Mouse (Mus musculus) heart, adult 11 months (tissue): ENCODE results near the gene Hist1h1a.

Source experiments
- DNase-seq: peaks from one replicate; pipeline ENCODE4 v3.0.0; 2022

Hist1h1a gene

GRCm38 (mm10) chr13:23763586-23764323 lies at the start of gene Hist1h1a:
Gene Hist1h1a (plus strand): TSS chr13:23763666.
- DNase-seq: peak; percentile 98

- peak; percentile 90 for DNase-seq
Observed at GRCm38 (mm10) chr13:23716261-23717042, 47.0 kb upstream of the Hist1h1a start.

- DNase-seq: peak; percentile 84
Observed at GRCm38 (mm10) chr13:23717176-23717575, 46.3 kb upstream of the Hist1h1a start.

GRCm38 (mm10) chr13:23717593-23718245 lies 45.7 kb upstream of the Hist1h1a start:
- peak; percentile 86 for DNase-seq

GRCm38 (mm10) chr13:23724239-23724638 lies 39.2 kb upstream of the Hist1h1a start:
- DNase-seq: no peak

- DNase-seq: peak; percentile 50
Observed at GRCm38 (mm10) chr13:23725213-23725612, 38.3 kb upstream of the Hist1h1a start.

- DNase-seq: peak; percentile 91
Observed at GRCm38 (mm10) chr13:23728472-23729191, 34.8 kb upstream of the Hist1h1a start.

GRCm38 (mm10) chr13:23729192-23729525 lies 34.3 kb upstream of the Hist1h1a start:
- peak; percentile 96 for DNase-seq

GRCm38 (mm10) chr13:23729706-23730105 lies 33.8 kb upstream of the Hist1h1a start:
- peak; percentile 87 for DNase-seq

GRCm38 (mm10) chr13:23730479-23730878 lies 33.0 kb upstream of the Hist1h1a start:
- peak; percentile 93 for DNase-seq

- DNase-seq: peak; percentile 81
Observed at GRCm38 (mm10) chr13:23732156-23732804, 31.2 kb upstream of the Hist1h1a start.

GRCm38 (mm10) chr13:23737091-23737490 lies 26.4 kb upstream of the Hist1h1a start:
- DNase-seq: peak; percentile 62

GRCm38 (mm10) chr13:23738041-23738440 lies 25.4 kb upstream of the Hist1h1a start:
- DNase-seq: peak; percentile 87

- peak; percentile 100 for DNase-seq
Observed at GRCm38 (mm10) chr13:23738677-23739068, 24.8 kb upstream of the Hist1h1a start, which contains the start of gene Hist1h1c. Gene Hist1h1c (plus strand): TSS chr13:23738808.

- peak; percentile 100 for DNase-seq
Observed at GRCm38 (mm10) chr13:23739069-23739921, 24.2 kb upstream of the Hist1h1a start.

GRCm38 (mm10) chr13:23739922-23740252 lies 23.6 kb upstream of the Hist1h1a start:
- no peak for DNase-seq

GRCm38 (mm10) chr13:23740256-23740840 lies 23.1 kb upstream of the Hist1h1a start:
- peak; percentile 52 for DNase-seq

GRCm38 (mm10) chr13:23740910-23741309 lies 22.6 kb upstream of the Hist1h1a start:
- peak; percentile 25 for DNase-seq

- peak; percentile 40 for DNase-seq
Observed at GRCm38 (mm10) chr13:23742007-23742406, 21.5 kb upstream of the Hist1h1a start.

- DNase-seq: no peak
Observed at GRCm38 (mm10) chr13:23743215-23743614, 20.3 kb upstream of the Hist1h1a start.

- no peak for DNase-seq
Observed at GRCm38 (mm10) chr13:23743963-23744362, 19.5 kb upstream of the Hist1h1a start.
